Mouse (Mus musculus) liver, adult (tissue): ENCODE results near the gene Ascl2.

ENCODE experiments used
- GATA4 ChIP-seq: IDR thresholded peaks from 2 replicates; pipeline ENCODE4 v1.6.1; 2014; ENCODE audit warnings: mild to moderate bottlenecking, low read length; ENCODE audit not compliant: insufficient replicate concordance

Ascl2 gene

DNA sequence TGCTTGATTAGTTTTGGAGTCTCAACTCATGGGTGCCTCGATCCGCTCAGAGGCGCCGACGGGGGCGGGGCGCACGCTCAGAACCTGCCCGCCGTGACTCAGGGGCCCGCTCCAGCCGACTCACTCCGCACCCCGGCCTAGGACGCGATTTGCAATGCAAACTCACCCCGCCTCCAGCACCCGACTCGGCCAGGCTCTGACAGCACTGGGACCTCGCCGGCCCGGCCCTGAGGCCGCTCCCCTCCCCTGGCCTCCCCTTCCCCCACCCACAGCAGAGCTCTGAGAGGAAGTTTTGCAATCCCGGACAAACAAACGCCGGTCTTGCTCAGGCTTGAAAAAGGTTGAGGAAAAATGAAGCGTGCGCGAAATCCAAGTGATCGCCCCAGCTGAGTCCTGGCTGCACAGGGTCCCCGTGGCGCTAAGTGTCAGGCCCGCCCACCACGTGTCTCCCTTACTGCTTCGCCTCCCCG, 1.6 kb downstream of the Ascl2 start:
- TF ChIP-seq GATA4: no peak

DNA sequence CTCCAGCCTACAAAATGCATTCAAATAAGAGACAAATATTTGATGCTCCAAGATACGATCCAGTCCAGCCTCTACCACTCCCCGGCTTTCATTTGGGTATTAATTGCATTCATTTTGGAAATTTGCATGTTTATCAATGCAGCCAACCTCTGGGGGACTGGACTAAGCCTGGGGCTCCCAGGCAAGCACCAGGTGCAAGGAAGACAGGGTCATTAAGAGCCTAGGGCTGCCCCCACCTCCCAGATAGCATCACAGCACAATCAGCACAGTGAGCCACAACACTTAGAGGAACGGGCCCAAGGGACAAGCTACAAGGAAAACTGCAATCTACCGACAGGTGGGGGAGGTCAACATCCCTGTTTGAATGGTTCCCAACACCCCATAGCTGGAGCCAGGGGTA, 9.3 kb downstream of the Ascl2 start:
- no peak for TF ChIP-seq GATA4

DNA sequence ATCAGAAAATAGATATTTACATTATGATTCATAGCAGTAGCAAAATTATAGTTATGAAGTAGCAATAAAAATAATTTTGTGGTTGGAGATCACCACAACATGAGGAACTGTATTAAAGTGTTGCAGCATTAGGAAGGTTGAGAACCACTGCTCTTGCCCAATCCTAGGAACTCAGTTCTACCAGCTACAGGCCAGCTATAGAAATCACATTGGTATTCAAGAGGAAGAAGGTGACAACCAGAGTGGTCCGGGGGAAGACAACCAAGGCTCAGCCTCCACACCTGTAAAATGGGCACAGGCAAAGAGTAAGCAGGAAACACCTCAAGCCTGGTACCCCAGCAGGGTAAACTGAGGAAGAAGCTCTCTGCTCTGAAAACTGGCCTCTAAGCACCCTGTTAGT, 10.2 kb downstream of the Ascl2 start:
- TF ChIP-seq GATA4: no peak

DNA sequence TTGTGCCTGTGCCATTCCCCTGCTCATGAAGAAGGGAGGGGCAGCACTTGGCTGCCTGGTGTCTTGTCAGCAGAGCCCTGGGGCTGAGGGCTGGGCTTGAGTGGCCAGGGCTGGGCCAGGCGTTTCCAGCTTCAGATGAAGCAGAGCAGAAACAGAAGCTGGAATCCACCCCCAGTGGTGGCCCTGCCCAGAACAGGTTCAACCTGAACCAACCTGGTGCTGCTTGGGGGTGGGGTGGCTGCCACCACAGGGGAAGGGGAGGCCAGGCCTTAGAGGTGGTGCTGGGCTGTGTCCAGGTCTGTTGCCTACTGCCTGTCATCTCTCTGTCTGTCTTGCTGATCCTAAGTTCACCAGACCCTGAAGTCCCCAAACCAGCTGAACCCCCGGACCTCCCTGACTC, 13.0 kb downstream of the Ascl2 start:
- TF ChIP-seq GATA4: no peak

DNA sequence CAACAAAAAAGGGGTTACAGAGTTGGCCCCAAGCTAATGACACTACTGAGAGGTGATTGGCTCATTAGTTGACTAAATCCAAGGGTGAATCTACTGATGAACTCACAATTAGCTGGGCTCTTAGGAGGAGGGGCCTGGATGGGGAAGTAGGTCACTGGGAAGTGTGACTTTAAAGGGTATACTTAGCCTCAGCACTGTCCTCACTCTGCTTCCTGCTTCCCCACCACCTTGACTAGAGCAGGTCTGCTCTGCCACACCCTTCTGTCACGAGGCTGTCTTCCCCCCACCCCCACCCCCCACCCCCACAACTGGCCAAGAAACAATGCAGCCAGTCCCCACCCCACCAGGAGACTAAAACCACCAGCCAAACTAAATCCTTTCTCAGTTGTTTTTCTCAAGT, 19.5 kb downstream of the Ascl2 start:
- TF ChIP-seq GATA4: no peak

DNA sequence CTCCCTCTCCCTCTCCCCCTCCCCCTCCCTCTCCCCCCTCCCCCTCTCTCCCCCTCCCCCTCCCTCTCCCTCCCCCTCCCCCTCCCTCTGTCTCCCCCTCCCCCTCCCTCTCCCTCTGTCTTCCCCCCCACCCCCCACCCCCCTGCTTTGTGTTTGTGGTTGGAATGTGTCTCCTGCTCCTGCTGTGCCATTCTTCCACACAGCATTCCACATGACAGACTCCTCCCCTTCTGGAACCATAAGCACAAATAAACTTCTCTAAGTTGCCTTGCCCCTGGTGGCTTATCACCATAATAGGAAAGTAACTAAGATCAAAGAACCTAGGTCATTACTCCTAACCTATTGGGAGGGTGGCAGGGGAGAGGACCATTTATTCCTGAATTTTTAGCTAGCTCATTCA, 31.4 kb downstream of the Ascl2 start:
- no peak for TF ChIP-seq GATA4

DNA sequence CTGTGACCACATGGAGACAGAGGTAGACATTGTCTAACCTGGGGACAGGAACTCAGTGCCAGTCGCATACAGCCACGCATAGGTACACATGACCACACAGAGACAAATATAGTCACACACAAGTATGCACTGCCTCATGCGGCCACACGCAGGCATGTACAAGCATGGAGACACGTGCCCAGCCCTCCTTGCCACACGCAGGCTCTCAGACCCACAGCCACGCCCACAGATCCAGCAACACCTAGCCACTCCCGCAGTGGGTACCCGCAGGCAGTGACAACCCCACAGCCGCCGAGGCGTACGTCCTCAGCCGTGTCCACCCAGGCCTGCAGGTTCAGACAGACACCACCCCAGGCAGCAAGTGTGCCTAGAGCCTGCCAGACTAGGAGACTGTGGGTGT, 33.4 kb downstream of the Ascl2 start:
- TF ChIP-seq GATA4: no peak

DNA sequence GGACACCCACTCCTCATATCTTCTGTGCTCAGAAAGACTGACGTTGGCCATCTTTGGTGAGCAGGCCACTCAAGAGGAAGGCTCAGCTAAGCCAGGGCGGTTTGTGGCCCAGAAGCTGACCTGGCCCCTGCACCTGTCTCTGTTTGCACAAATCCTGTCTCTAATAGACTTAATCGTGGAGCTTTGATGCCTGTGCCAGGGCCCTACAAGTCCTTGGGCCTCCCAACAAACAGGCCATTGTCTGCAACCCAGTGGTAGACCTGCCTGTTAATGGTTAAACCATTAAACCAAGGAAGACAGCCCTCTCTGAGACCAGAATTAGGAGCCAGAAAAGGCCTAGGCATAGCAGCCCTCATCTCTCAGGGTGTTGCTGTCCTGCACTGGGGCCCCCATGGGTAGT, 36.6 kb downstream of the Ascl2 start:
- TF ChIP-seq GATA4: no peak

DNA sequence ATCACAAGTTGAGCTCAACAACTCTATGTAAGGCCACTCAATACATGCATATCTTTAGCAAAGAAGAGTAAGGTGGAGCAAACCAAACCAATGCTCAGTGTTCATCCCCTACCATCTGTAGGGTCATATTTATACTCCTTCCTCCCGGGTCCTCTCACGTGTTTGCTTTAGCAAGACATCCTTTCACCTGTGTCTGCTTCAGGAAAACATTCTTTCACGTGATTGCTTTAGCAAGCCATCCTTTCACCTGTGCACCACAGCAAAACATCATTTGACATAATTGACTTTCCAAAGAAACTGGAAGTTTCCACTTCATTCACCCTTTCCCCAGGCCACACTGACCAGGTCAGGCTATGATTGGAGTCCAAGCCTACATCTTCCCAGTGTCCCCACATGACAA, 38.0 kb downstream of the Ascl2 start, which contains the start of gene Th:
Gene Th, minus strand, starts transcription at position 101 of the 400 bp plus-strand sequence.
- TF ChIP-seq GATA4: no peak

DNA sequence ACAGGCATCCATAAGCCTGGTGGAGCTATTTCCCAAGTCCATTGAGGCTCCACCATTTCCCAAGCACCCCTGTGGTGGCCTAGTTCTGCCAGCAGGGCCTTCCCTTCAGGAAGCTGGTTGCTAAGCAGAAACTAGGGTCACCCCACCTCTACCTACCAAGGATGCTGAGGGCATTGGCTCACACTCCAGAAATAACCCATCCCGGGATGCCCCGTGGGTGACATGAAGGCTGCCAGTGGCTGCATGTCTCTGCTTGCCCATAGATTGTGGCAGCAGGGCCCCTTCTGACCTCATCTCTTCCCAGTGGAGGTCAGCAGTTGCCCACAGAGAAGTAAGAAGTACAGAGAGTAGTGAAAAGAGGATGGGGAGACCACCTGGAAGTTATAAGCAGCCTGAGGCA, 39.5 kb downstream of the Ascl2 start:
- no peak for TF ChIP-seq GATA4

DNA sequence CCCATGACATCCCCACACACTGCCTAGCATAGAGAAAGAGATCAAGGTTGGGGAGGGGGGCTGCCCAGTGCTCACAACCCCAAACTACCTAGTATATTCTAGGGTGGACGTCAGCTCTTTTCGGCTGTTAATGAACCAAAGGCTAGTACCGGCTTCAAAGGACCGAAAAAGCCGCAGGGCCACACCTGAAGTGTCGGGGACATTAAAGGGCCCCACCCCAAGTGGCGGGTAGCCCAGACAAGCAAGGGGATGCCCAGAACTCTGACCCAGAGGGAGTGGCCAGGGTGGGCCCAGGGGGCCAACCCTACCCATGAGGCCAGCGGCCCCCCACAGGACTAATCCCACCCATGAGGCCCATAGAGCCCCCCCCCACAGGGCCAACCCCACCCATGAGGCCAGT, 41.8 kb downstream of the Ascl2 start:
- no peak for TF ChIP-seq GATA4

DNA sequence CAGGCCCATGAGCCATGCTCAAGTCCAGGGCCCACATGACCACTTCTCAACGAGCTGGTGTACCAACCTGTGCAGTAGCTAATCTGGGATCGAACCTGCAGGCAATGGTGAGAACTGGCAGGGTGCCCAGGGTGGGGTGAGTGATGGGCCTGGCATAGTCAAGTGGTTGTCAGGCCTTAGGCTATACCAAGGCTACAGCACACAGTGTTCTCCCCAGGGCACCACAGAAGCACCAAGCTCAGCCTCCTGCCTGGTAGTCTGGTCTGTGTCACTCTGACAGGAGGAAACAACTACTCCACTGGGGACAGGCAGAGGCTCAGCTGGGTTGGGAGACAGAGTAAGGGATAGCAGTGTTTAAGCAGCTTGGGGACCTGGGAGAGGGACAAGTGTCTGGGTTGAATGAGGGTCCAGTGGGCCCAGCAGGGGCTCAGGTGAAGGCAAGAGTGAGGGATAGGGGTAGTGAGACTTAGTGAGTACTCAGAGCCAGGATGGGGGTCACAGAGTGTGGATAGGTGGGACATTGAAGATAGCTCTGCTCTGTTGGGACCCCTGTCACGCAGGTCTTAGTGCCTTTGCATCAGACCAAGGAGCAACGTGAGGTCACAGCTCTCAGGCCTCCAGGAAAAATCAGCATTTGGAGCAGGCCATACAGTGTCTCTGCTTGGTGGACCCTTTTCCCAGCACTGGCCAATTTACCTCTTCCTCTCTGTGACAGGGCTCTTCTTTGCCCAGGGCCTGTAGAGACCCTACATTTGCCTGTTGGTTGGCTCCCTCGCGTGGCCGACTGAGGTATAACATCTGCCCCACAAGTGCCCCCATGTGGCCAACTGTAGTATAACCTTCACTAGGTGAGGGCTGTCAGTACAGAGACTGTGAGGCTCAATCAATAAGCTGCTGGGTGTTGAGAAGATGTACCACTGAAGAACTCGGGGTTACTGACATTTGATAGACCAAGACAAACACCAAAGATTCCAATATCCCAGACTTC, 50.1 kb downstream of the Ascl2 start:
- no peak for TF ChIP-seq GATA4

DNA sequence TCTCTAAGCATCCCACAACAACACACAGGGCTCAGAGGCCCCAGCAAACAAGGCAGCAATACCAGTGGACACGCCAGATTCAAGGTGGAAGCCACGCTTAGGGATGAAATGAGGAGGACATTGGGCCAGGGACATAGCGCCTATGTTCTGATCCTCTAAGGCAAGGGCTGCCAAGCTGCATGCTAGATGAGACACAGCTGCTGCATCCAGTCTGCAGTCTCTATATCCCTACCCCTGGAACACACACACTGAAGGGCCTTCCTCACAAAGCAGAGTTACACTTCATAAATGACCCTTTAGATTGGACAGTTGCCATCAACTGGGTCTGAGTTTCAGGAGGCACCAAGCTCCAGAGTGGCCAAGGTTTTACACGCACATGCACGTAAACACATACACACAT, 51.4 kb downstream of the Ascl2 start:
- no peak for TF ChIP-seq GATA4
